Mouse (Mus musculus): ENCODE results near the gene Gtf2e1. TPM values are rescaled to one million over a fixed set of nuclear protein-coding genes. Genes with fewer than 3 reads are reported as not detected.

The Gtf2e1 gene
- polyA plus RNA-seq, 1 experiment from 2014 or later = 20.5 TPM

DNA sequence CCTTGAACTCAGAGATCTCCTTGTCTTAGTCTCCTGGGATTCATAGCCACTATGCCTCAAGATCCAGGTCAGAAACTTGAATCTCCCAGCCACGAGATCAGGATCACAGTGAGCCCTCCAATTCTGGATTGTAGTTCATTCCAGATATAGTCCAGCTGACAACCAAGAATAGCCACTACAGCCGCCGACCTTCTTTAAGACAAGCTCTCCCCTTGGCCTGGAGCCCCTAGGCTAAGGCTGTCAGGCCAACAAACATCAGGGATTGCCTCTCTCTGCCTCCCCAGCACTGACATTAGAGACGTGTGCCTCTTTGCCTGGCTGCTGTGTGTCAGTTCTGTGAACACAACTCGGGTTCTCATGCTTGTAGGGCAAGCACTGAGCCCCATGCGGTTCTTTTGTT, 1.2 kb upstream of the Gtf2e1 start:
- Histone ChIP-seq H3K36me3 (peaks cover 35% of the 10 kb centered on the region), H3K27ac (replicated peaks) (peak overlapping the region; percentile 92)
- WGBS = 61% methylated on average over 6 of the region's 6 CpGs

GRCm38 (mm10) chr16:37539240-37539610, 364 bp downstream of the Gtf2e1 start:
- WGBS = under 1% methylated on average over 22 of the region's 22 CpGs
- peaks cover 31% of the 10 kb centered on the region for H3K4me1 ChIP-seq
- peak overlapping the region; percentile 92 for H3K27ac ChIP-seq (replicated peaks)
- peak overlapping the region; percentile 82 for H3K4me3 ChIP-seq
- no peaks in the 10 kb centered on the region for H3K27me3 ChIP-seq (replicated peaks)
- 0 out of 2 replicates have a peak, but pooled peaks have one; percentile 16 for ATAC-seq (ENCODE audit: extremely low read depth, insufficient number of reproducible peaks, low FRiP score, low TSS enrichment)
- H3K9me3 ChIP-seq = no peaks in the 10 kb centered on the region
- peak overlapping the region; percentile 93 for H3K9ac ChIP-seq
- H3K36me3 ChIP-seq = peaks cover 39% of the 10 kb centered on the region
- peak overlapping the region; percentile 79 for H3K4me2 ChIP-seq

More for the DNA sequence above, 1.2 kb upstream of the Gtf2e1 start:
- Histone ChIP-seq H3K27me3 (replicated peaks) (no peaks in the 10 kb centered on the region), H3K4me2 (peak overlapping the region; percentile 81), H3K4me3 (peak overlapping the region; percentile 82), H3K9me3 (no peaks in the 10 kb centered on the region), H3K9ac (peak overlapping the region; percentile 93), H3K4me1 (peaks cover 25% of the 10 kb centered on the region)
- no peak for ATAC-seq (ENCODE audit: extremely low read depth, insufficient number of reproducible peaks, low FRiP score, low TSS enrichment)

- H3K36me3 ChIP-seq = peaks cover 46% of the 10 kb centered on the region
- H3K4me1 ChIP-seq = peaks cover 35% of the 10 kb centered on the region
- H3K9me3 ChIP-seq = no peaks in the 10 kb centered on the region
- no peak overlapping the region for H3K27ac ChIP-seq (replicated peaks)
- H3K9ac ChIP-seq = no peak overlapping the region
- no peak overlapping the region; the same call in 1 of the 2 replicates for H3K4me2 ChIP-seq
- H3K27me3 ChIP-seq (replicated peaks) = no peaks in the 10 kb centered on the region
- no peak overlapping the region for H3K4me3 ChIP-seq
- ATAC-seq (ENCODE audit: extremely low read depth, insufficient number of reproducible peaks, low FRiP score, low TSS enrichment) = no peak
- 73% methylated on average over 8 of the region's 8 CpGs for WGBS
These were observed 6.1 kb downstream of the Gtf2e1 start for GRCm38 (mm10) chr16:37533369-37534068.

DNA sequence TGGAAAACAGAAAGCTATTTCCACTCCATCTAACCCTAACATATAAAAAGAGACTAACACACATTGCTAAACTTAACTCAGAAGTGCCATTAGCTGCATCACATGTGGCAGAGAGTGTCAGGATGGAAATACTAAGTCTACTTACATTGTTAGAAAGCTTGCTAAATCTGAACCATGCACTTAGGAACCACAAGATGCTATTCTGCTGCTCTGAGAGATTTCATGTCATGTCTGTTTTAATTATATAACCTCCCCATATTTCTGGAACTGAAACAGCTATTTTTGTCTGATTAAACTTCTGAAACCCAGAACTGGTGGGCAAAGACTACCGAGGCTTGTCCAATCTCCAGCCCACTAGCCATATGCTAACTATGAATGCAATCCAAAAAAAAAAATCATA, 7.5 kb downstream of the Gtf2e1 start:
- Histone ChIP-seq H3K9me3 (no peaks in the 10 kb centered on the region), H3K27me3 (replicated peaks) (no peaks in the 10 kb centered on the region), H3K4me2 (no peak overlapping the region), H3K4me1 (peaks cover 31% of the 10 kb centered on the region), H3K36me3 (peaks cover 46% of the 10 kb centered on the region), H3K27ac (replicated peaks) (no peak overlapping the region), H3K4me3 (no peak overlapping the region), H3K9ac (no peak overlapping the region)
- ATAC-seq (ENCODE audit: extremely low read depth, insufficient number of reproducible peaks, low FRiP score, low TSS enrichment) = no peak
- 90% methylated on average over 1 of the region's 1 CpGs for WGBS

DNA sequence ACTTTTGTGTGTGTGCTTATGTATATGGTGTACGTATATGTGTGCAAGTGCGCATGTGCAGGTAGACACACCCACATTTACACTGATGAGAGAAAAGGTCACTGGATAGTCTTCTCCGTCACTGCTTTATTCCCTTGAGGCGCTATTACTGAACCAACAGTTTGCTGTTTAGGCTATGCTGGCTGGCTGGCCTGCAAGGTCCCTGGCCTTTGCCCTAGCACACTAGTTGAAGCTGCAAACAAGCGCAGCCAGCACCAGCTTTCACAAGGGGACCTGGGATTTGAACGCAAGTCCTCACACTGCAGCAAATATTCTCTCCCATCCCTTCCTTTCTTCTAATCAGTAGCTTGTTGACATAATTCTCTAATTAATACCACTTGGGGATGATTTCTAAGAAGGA, 9.4 kb downstream of the Gtf2e1 start:
- WGBS = 83% methylated on average over 6 of the region's 6 CpGs
- Histone ChIP-seq H3K9me3 (no peaks in the 10 kb centered on the region), H3K9ac (no peak overlapping the region)

DNA sequence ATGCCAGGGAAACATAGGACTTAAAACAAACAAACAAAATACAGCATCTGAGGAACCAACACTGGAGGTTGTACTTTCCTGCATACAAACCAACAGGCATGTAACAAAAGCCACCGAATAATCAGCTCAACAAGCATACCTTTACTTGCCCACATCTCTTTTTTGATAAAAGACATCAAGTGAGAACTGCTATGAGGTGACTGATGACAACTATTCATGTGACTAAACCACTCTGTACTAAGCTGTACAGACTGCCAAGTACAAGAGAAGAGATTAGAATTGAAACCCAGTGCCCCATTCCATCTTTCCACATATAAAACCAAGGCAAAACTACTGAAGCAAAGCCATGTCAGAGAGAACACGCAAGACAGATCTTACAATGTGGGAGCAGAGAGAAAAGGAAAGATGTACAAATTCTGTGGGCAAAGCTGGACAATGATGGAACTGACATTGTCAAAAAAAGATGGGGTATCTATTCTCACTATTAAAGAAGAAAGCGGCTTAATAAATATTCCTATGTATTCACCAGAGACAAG, 12.8 kb downstream of the Gtf2e1 start:
- no peaks in the 10 kb centered on the region for H3K27me3 ChIP-seq (replicated peaks)
- peak overlapping the region; percentile 33 for H3K4me2 ChIP-seq
- H3K4me3 ChIP-seq = no peak overlapping the region
- WGBS = 63% methylated on average over 3 of the region's 3 CpGs
- peaks cover 8% of the 10 kb centered on the region; the same call in 1 of the 2 replicates for H3K9me3 ChIP-seq
- H3K9ac ChIP-seq = no peak overlapping the region
- ATAC-seq (ENCODE audit: extremely low read depth, insufficient number of reproducible peaks, low FRiP score, low TSS enrichment) = no peak; the same call in 1 of the 2 replicates
- peaks cover 28% of the 10 kb centered on the region for H3K4me1 ChIP-seq
- H3K27ac ChIP-seq (replicated peaks) = peak overlapping the region; percentile 72
- peaks cover 50% of the 10 kb centered on the region for H3K36me3 ChIP-seq

More for the DNA sequence above, 9.4 kb downstream of the Gtf2e1 start:
- H3K27me3 ChIP-seq (replicated peaks) = no peaks in the 10 kb centered on the region
- no peak for ATAC-seq (ENCODE audit: extremely low read depth, insufficient number of reproducible peaks, low FRiP score, low TSS enrichment)
- H3K36me3 ChIP-seq = peaks cover 47% of the 10 kb centered on the region
- H3K4me2 ChIP-seq = no peak overlapping the region
- no peak overlapping the region for H3K27ac ChIP-seq (replicated peaks)
- H3K4me3 ChIP-seq = no peak overlapping the region
- peaks cover 44% of the 10 kb centered on the region for H3K4me1 ChIP-seq

GRCm38 (mm10) chr16:37525121-37525520, 14.5 kb downstream of the Gtf2e1 start:
- H3K36me3 ChIP-seq = peaks cover 63% of the 10 kb centered on the region
- WGBS = 86% methylated on average over 2 of the region's 2 CpGs

DNA sequence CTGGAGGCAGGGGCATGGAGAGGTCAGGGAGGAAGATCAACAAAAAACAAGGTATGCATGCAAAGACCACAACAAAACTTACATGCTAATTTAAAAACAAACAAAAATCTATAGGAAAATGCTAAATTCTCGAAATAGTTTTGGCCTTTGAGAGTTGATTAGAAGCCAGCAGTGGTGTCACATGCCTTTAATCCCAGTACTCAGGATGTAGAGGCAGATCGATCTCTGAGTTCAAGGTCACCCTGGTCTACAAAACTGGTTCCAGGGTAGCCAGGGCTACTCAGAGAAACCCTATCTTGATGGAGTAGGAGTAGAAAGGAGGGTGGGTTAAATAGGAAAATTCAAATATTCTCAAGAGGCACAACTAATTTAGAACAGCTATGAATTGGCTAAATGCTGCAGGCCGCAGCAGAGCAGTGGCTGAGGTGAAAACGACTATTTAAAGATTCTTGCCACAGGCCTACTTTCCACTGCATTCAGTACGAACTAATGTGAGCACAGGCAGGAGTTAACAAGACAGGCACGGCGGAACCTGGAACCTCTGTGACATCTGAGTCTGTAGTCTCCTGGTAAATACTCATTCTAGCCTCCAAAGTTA, 17.4 kb downstream of the Gtf2e1 start:
- no peak for ATAC-seq (ENCODE audit: extremely low read depth, insufficient number of reproducible peaks, low FRiP score, low TSS enrichment)

More at GRCm38 (mm10) chr16:37525121-37525520, 14.5 kb downstream of the Gtf2e1 start:
- H3K4me3 ChIP-seq = no peak overlapping the region
- H3K27ac ChIP-seq (replicated peaks) = no peak overlapping the region
- H3K27me3 ChIP-seq (replicated peaks) = no peaks in the 10 kb centered on the region
- peaks cover 13% of the 10 kb centered on the region for H3K9me3 ChIP-seq
- H3K4me1 ChIP-seq = peaks cover 25% of the 10 kb centered on the region
- H3K4me2 ChIP-seq = no peak overlapping the region
- no peak for ATAC-seq (ENCODE audit: extremely low read depth, insufficient number of reproducible peaks, low FRiP score, low TSS enrichment)
- H3K9ac ChIP-seq = no peak overlapping the region

DNA sequence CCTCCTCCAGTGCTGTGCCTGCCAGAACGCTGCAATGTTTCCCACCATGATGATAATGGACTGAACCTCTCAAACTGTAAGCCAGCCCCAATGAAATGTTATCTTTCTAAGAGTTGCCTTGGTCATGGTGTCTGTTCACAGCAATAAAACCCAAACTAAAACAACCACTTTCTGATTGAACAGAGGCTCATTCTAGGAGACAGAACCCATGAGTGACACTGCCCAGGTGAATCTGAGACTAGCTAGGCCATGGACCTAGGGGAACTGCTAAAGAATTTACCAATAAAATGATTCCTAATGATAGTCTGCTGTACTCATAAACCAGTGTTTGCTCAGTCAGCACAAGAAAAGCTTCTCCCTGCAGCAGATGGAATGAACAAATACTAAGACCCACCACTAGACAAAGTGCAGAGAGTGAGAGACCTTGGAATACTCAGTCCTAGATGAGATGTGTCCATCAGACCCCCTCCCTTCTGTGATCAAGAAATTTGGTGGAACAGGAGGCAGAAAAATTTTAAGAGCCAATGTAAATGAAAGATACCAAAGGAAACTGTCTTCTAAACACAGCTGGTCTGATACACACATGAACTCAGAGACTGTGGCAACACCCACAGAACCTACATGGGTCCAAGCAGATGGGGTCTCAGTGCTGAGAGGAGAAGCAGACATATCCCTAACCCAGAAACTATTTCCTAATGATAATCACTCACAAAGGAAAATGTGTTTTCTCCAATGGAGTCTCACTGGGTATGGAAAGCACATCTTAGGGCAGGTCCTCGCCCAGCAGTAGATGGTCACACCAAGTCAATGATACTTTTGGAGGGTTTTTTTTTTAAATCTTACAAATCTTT, 19.2 kb downstream of the Gtf2e1 start:
- no peaks in the 10 kb centered on the region for H3K27me3 ChIP-seq (replicated peaks)
- no peak overlapping the region for H3K4me3 ChIP-seq
- no peak overlapping the region for H3K9ac ChIP-seq
- H3K9me3 ChIP-seq = peaks cover 14% of the 10 kb centered on the region
- H3K4me2 ChIP-seq = no peak overlapping the region
- H3K4me1 ChIP-seq = peaks cover 1% of the 10 kb centered on the region
- no peak overlapping the region for H3K27ac ChIP-seq (replicated peaks)
- no peak for ATAC-seq (ENCODE audit: extremely low read depth, insufficient number of reproducible peaks, low FRiP score, low TSS enrichment)
- WGBS = 91% methylated on average over 2 of the region's 2 CpGs
- H3K36me3 ChIP-seq = peaks cover 82% of the 10 kb centered on the region

More for the DNA sequence above, 17.4 kb downstream of the Gtf2e1 start:
- peaks cover 79% of the 10 kb centered on the region for H3K36me3 ChIP-seq
- no peak overlapping the region for H3K9ac ChIP-seq
- H3K4me2 ChIP-seq = no peak overlapping the region
- peaks cover 14% of the 10 kb centered on the region for H3K9me3 ChIP-seq
- H3K27me3 ChIP-seq (replicated peaks) = no peaks in the 10 kb centered on the region
- peaks cover 19% of the 10 kb centered on the region for H3K4me1 ChIP-seq
- WGBS = 87% methylated on average over 7 of the region's 7 CpGs
- no peak overlapping the region for H3K4me3 ChIP-seq
- H3K27ac ChIP-seq (replicated peaks) = no peak overlapping the region

DNA sequence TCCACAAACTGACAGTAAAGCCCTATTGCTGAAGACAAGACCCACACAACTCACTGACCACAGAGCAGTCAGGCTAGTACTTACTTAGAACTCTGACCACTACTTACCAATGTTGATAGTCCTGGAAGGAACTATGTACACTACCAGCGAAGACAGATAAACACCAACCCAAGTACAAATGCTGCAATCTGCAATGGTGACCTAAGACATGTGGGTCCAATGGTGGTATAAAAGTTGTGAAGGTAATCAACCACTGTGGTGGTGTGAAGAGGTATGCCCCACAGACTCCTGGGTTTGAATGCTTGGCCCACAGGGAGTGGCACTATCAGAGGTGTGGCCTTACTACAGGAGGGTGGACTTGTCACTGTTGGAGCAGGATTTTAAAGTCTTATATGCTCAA, 19.9 kb downstream of the Gtf2e1 start:
- no peak for ATAC-seq (ENCODE audit: extremely low read depth, insufficient number of reproducible peaks, low FRiP score, low TSS enrichment)
- H3K4me1 ChIP-seq = no peaks in the 10 kb centered on the region
- H3K4me3 ChIP-seq = no peak overlapping the region
- 95% methylated on average over 1 of the region's 1 CpGs for WGBS
- H3K9ac ChIP-seq = no peak overlapping the region
- peaks cover 14% of the 10 kb centered on the region for H3K9me3 ChIP-seq
- H3K27ac ChIP-seq (replicated peaks) = no peak overlapping the region
- no peaks in the 10 kb centered on the region for H3K27me3 ChIP-seq (replicated peaks)
- peaks cover 81% of the 10 kb centered on the region for H3K36me3 ChIP-seq
- H3K4me2 ChIP-seq = no peak overlapping the region

DNA sequence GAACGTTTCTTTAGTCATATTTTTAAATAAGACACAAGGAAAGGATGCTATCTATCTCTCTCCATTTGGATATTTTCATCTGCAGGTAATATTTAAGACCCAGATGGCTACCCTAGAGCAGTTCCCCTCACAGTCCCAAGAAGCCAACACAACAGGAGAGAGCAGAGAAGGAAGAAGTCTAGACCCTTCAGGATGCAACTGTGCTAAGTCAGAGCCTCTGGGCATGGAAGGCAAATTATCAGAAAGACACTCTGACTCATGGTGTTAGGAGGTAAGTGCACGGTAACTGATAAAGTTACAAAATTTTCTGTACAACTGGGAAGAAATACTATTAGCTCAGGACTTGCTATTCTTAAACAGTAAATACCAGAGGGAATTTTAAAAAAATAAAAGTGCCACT, 20.9 kb downstream of the Gtf2e1 start:
- Histone ChIP-seq H3K4me3 (no peak overlapping the region), H3K27ac (replicated peaks) (no peak overlapping the region), H3K9me3 (peaks cover 10% of the 10 kb centered on the region), H3K9ac (no peak overlapping the region), H3K27me3 (replicated peaks) (no peaks in the 10 kb centered on the region), H3K4me1 (no peaks in the 10 kb centered on the region), H3K36me3 (peaks cover 79% of the 10 kb centered on the region), H3K4me2 (no peak overlapping the region)
- no peak for ATAC-seq (ENCODE audit: extremely low read depth, insufficient number of reproducible peaks, low FRiP score, low TSS enrichment)
- 60% methylated on average over 2 of the region's 2 CpGs for WGBS
